Mouse (Mus musculus) ES-Bruce4 (cell line): ENCODE results near the gene Xylt1. TPM values are rescaled to one million over a fixed set of nuclear protein-coding genes. Genes with fewer than 3 reads are reported as not detected.

Experiments
- H3K27ac ChIP-seq: 2 replicates; pipeline ENCODE4 v1.5.1; 2012; ENCODE audit warnings: low read length, inconsistent platforms; ENCODE audit not compliant: insufficient read depth
- H3K27me3 ChIP-seq: 2 replicates; pipeline ENCODE4 v1.6.1; 2012; ENCODE audit warnings: mild to moderate bottlenecking, low read length, inconsistent platforms; ENCODE audit not compliant: control insufficient read depth, poor library complexity, insufficient read depth, severe bottlenecking
- H3K36me3 ChIP-seq: 2 replicates; pipeline ENCODE4 v1.6.1; 2012; ENCODE audit warnings: inconsistent platforms, mild to moderate bottlenecking, low read length, moderate library complexity; ENCODE audit not compliant: control insufficient read depth, poor library complexity, insufficient read depth, severe bottlenecking
- H3K4me1 ChIP-seq: one replicate; pipeline ENCODE4 v1.8.1; 2011; ENCODE audit warnings: low read length; ENCODE audit not compliant: control insufficient read depth, insufficient read depth
- H3K4me3 ChIP-seq: 2 replicates; pipeline ENCODE4 v1.5.1; 2011; ENCODE audit warnings: low read depth, mild to moderate bottlenecking, low read length
- H3K9ac ChIP-seq: 2 replicates; pipeline ENCODE4 v1.6.1; 2012; ENCODE audit warnings: low read depth, mild to moderate bottlenecking, inconsistent platforms; ENCODE audit not compliant: poor library complexity, severe bottlenecking
- H3K9me3 ChIP-seq: replicated peaks from 2 replicates; pipeline ENCODE4 v1.6.1; 2012; ENCODE audit warnings: mild to moderate bottlenecking, low read length, inconsistent platforms; ENCODE audit not compliant: control insufficient read depth, poor library complexity, insufficient read depth, severe bottlenecking
- CTCF ChIP-seq: IDR thresholded peaks from one replicate; pipeline ENCODE4 v1.8.1; 2011; ENCODE audit warnings: low read depth, low read length
- EP300 ChIP-seq: IDR thresholded peaks from 2 replicates; pipeline ENCODE4 v1.6.1; 2011; ENCODE audit warnings: low read depth, low read length; ENCODE audit not compliant: insufficient read depth
- POLR2A ChIP-seq: IDR thresholded peaks from one replicate; pipeline ENCODE4 v1.8.1; 2011; ENCODE audit warnings: low read length; ENCODE audit not compliant: insufficient read depth
- polyA plus RNA-seq: library from polyadenylated mRNA; stranded (reverse); fragments of >200 nt; gene quantifications from 2 replicates; pipeline ENCODE4 v1.2.4, GENCODE M21; 2011; ENCODE audit warnings: low read depth; ENCODE audit not compliant: missing spikeins, insufficient read depth, insufficient read length

The Xylt1 gene
- polyA plus RNA-seq, 1 experiment = 1.2 TPM

DNA sequence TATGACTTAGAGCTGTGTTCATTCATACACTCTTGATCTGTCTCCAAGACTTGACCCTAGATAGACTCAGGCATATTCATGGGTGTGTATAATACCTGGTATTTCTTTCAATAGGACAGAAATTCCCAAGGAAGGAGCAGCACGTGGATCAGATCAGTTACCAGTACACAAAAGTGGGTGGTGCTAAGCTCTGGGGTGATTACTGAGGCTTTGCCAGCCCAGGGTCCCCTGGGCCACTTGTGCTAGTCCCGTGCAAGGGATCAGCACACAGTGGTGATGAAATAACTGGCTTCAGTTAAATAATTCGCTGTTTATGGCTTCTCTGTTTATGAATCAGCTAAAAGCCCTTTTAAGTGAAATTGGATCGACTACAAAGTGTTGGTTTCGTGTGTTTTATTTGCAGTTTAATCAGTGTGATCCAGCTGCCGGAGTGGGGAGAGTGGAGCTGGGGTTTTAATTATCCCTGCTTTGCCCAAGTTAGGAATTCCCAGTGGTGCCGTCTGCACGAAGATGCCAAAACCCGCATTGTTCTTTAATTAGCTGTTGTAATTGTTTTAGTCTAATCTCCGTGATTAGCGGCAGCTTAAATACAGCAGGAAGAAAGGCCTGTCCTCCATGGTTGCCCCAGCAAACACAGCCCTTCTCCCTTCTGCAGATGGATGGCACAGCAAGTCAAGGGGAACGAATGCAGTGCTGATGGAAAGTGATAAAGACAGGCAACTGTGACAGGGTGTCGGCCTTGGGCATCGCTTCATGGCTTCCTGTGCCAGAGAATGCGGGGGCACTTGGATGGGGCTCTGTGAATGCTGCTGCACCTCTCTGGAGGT, 120.8 kb downstream of the Xylt1 start:
- no peak for TF ChIP-seq EP300
- no peak for TF ChIP-seq CTCF
- no peak for TF ChIP-seq POLR2A
- Histone ChIP-seq H3K9me3 (no peaks in the 10 kb centered on the region), H3K9ac (no peak overlapping the region), H3K4me3 (no peak overlapping the region), H3K27ac (no peak overlapping the region), H3K36me3 (no peaks in the 10 kb centered on the region), H3K4me1 (peaks cover 1% of the 10 kb centered on the region), H3K27me3 (no peaks in the 10 kb centered on the region)

DNA sequence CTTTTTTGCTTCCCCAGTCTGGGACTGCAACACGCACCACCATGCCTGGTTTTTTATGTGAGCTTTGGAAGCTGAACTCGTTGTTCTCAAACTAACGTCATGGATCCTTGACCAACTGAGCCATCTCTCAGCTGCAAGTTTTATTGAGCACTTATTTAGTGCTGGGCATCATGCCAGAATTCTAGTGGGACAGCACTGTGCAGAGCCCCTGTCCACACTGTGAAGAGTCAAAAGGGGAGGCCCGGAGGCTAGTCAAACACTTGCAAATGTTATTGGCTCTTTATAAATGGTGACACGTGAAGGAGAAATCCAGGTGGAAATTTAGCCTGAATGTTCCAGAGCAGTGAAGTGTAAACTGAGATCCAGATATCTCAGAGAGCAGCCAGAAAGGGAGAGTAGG, 121.6 kb downstream of the Xylt1 start:
- Histone ChIP-seq H3K9ac (no peak overlapping the region), H3K27me3 (no peaks in the 10 kb centered on the region)
- TF ChIP-seq CTCF (no peak), EP300 (no peak), POLR2A (no peak)

DNA sequence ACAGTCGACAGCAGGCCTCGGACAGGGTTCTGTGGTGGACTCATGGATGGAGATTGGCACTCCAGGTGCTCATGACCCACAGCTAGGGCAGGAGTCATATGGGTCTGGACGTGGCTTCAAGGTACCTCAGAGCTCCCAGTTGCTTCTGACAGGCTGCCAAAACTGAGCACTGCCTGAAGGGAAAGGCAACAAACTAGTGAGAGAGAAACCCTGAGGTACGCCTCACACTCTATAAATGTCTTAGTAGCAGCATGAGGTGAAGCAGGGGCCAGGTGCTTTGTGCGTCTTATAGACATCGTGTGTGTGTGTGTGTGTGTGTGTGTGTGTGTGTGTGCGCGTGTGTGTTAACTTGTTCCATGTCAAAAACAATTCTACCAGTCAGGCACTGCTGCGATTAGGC, 122.9 kb downstream of the Xylt1 start:
- H3K27ac ChIP-seq = no peak overlapping the region
- H3K36me3 ChIP-seq = no peaks in the 10 kb centered on the region
- TF ChIP-seq POLR2A = no peak
- TF ChIP-seq CTCF = no peak
- TF ChIP-seq EP300 = no peak
- no peak overlapping the region for H3K4me3 ChIP-seq
- H3K9me3 ChIP-seq = no peaks in the 10 kb centered on the region
- no peaks in the 10 kb centered on the region for H3K27me3 ChIP-seq
- peaks cover 1% of the 10 kb centered on the region for H3K4me1 ChIP-seq
- no peak overlapping the region for H3K9ac ChIP-seq

More for the DNA sequence above, 121.6 kb downstream of the Xylt1 start:
- H3K4me3 ChIP-seq = no peak overlapping the region
- no peaks in the 10 kb centered on the region for H3K36me3 ChIP-seq
- no peaks in the 10 kb centered on the region for H3K9me3 ChIP-seq
- peaks cover 1% of the 10 kb centered on the region for H3K4me1 ChIP-seq
- H3K27ac ChIP-seq = no peak overlapping the region

DNA sequence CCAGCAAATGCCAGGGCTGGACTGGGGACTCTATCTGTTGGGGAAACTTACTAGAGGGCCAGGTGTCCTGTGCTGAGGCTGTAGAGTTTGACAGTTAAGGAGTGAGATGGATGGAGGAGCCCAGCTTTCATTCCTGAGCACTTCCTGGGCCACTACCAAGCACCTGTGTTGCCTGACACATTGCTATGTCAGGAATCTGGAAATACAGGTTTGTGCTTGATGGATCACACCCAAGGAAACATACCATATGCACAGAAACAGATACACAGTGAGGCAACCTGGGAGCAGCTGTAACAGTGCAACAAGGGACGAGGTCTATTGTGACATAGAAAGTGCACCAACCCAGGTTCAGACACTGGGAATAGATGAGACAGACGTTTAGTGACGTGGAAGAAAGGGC, 125.0 kb downstream of the Xylt1 start:
- H3K9ac ChIP-seq = no peak overlapping the region
- TF ChIP-seq POLR2A = no peak
- H3K4me1 ChIP-seq = peaks cover 1% of the 10 kb centered on the region
- no peaks in the 10 kb centered on the region for H3K36me3 ChIP-seq
- no peaks in the 10 kb centered on the region for H3K9me3 ChIP-seq
- H3K27me3 ChIP-seq = no peaks in the 10 kb centered on the region
- no peak overlapping the region for H3K27ac ChIP-seq
- no peak overlapping the region for H3K4me3 ChIP-seq

DNA sequence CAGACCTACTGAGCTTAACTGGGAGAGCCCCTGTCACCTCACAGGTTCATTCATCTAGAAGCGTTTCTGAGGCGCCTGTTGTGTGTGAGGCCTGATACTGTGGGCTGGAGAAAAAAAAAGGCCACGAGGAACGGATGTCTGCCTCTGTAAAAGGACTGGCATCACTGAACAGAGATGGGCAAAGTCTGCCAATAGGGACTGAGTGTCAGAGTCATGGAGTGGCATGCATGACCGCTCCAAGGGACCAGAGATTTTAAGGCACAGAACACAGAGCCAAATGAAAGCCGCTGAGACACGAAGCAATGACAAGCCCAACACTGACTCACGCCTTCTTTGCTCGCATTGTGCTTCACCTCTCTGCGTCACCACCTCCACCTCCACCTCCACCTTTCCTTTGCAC, 126.6 kb downstream of the Xylt1 start:
- Histone ChIP-seq H3K9me3 (no peaks in the 10 kb centered on the region), H3K36me3 (no peaks in the 10 kb centered on the region), H3K4me3 (no peak overlapping the region), H3K27ac (no peak overlapping the region), H3K9ac (no peak overlapping the region), H3K4me1 (peaks cover 1% of the 10 kb centered on the region), H3K27me3 (no peaks in the 10 kb centered on the region)
- TF ChIP-seq POLR2A (no peak), CTCF (no peak), EP300 (no peak)

DNA sequence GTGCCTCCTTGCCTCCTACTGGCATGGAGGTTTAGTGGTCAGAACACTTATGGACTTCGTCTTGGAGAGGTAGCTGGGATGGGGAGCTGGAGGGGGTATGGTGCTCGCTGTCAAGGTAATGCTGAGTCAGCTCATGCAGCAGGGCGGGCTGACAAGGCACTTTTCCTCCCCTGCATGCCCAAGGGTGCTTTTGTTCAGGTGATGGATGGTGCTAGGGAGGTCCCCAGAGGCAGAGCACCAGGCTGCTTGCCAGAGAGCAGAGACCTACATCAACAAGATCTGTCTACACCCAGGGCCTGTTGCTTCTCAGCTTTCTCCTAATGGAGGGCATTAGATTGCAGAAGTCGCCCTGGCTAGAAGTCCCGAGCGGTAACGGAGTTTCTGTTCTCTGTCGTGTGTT, 127.3 kb downstream of the Xylt1 start:
- no peak overlapping the region for H3K27ac ChIP-seq
- H3K9me3 ChIP-seq = no peaks in the 10 kb centered on the region
- no peak overlapping the region for H3K9ac ChIP-seq
- TF ChIP-seq POLR2A = no peak
- TF ChIP-seq EP300 = no peak
- no peak for TF ChIP-seq CTCF
- peaks cover 1% of the 10 kb centered on the region for H3K4me1 ChIP-seq
- H3K36me3 ChIP-seq = no peaks in the 10 kb centered on the region
- H3K27me3 ChIP-seq = no peaks in the 10 kb centered on the region
- no peak overlapping the region for H3K4me3 ChIP-seq
